Mouse (Mus musculus): Measurements from ENCODE around the gene Cldn14.
A peak's percentile ranks its signal among the peaks of the same experiment; 100 is the strongest.

The Cldn14 gene

GRCm38 (mm10) chr16:93912808-93913207 is 95.8 kb downstream of the Cldn14 start:
- no peak for DNase-seq (ENCODE audit: low spot score in 2 of 2)

GRCm38 (mm10) chr16:93912158-93912557 is 96.5 kb downstream of the Cldn14 start:
- DNase-seq (ENCODE audit: low spot score in 2 of 2), result no peak

- no peak for DNase-seq (ENCODE audit: low spot score in 2 of 2)
Measured at GRCm38 (mm10) chr16:93910735-93911665, 97.6 kb downstream of the Cldn14 start.

GRCm38 (mm10) chr16:93909936-93910335 is 98.7 kb downstream of the Cldn14 start:
- no peak for DNase-seq (ENCODE audit: low spot score in 2 of 2)

GRCm38 (mm10) chr16:93908196-93908595 is 100.4 kb downstream of the Cldn14 start:
- DNase-seq (ENCODE audit: low spot score in 2 of 2), result no peak

GRCm38 (mm10) chr16:93907761-93908160 is 100.9 kb downstream of the Cldn14 start:
- no peak for DNase-seq (ENCODE audit: low spot score in 2 of 2)

- peak; percentile 73 to 76 for DNase-seq (ENCODE audit: low spot score in 2 of 2)
Measured at GRCm38 (mm10) chr16:93906156-93907014, 102.3 kb downstream of the Cldn14 start.

- no peak for DNase-seq (ENCODE audit: low spot score in 2 of 2)
Measured at GRCm38 (mm10) chr16:93903027-93903426, 105.6 kb downstream of the Cldn14 start.

- DNase-seq (ENCODE audit: low spot score in 2 of 2), result peak in 1 of 2 experiments; percentile 55
Measured at GRCm38 (mm10) chr16:93893285-93893684, 115.4 kb downstream of the Cldn14 start.

- no peak for DNase-seq (ENCODE audit: low spot score in 2 of 2)
Measured at GRCm38 (mm10) chr16:93890948-93891604, 117.6 kb downstream of the Cldn14 start.

GRCm38 (mm10) chr16:93888481-93888880 is 120.2 kb downstream of the Cldn14 start:
- DNase-seq (ENCODE audit: low spot score in 2 of 2), result no peak

GRCm38 (mm10) chr16:93884722-93885113 is 123.9 kb downstream of the Cldn14 start:
- DNase-seq (ENCODE audit: low spot score in 2 of 2), result no peak

- DNase-seq (ENCODE audit: low spot score in 2 of 2), result no peak
Measured at GRCm38 (mm10) chr16:93884086-93884721, 124.4 kb downstream of the Cldn14 start.

GRCm38 (mm10) chr16:93883423-93884085 is 125.1 kb downstream of the Cldn14 start, which contains the start of gene Chaf1b:
TSS of gene Chaf1b (plus strand) at chr16:93883901.
- DNase-seq (ENCODE audit: low spot score in 2 of 2), result peak; percentile 97 to 98

GRCm38 (mm10) chr16:93877612-93878380 is 130.8 kb downstream of the Cldn14 start:
- no peak for DNase-seq (ENCODE audit: low spot score in 2 of 2)

- no peak for DNase-seq (ENCODE audit: low spot score in 2 of 2)
Measured at GRCm38 (mm10) chr16:93874841-93875240, 133.8 kb downstream of the Cldn14 start.

Data from right cerebral cortex, postnatal 10 days (tissue).